1 mouse cellular context compared by ENCODE assay signal in the genomic region with DNA sequence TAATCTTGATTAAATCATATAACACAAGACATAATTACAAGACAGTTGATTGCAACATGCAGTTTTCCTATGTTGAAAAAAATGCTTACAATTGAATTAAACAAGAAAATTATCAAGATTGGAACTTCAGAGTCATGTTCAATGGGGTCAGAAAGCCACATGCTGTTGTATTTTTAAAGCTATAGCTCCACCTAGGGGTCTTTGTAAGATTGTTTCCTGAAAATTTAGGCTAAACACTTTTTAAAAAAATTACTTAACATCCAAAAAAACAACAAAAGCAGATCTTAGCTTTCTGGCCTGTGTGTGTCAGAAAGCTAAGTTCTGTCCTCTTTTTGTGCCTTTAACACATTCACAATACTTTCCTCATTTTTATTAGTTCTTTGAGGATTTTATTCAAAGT.
TF ChIP-seq lines count a peak whose summit lies in the region.

No protein-coding gene starts in this region.

TF ChIP-seq in MEL, 35 proteins besides CTCF, POLR2A, EP300 and RAD21 (continued from another document):
- TF ChIP-seq GABPA (IDR thresholded peaks at IDR 0.05; ENCODE audit: low read depth, low read length) (no peak), USF2 (IDR thresholded peaks at IDR 0.05; ENCODE audit: borderline replicate concordance in 1 of 2, insufficient read depth in 1 of 2, low read depth in 1 of 2, low read length in 2 of 2) (no peak), ZC3H11A (IDR thresholded peaks at IDR 0.05; ENCODE audit: low read depth, low read length) (peak; percentile 57), ZKSCAN1 (IDR thresholded peaks at IDR 0.05; ENCODE audit: low read depth, low read length) (no peak), CHD2 (IDR thresholded peaks at IDR 0.05; ENCODE audit: low read length) (no peak), GATA1 (IDR thresholded peaks at IDR 0.05; ENCODE audit: low read depth, low read length) (0 out of 2 replicates have a peak, but pooled peaks have one; percentile 22), RCOR1 (IDR thresholded peaks at IDR 0.05; ENCODE audit: low read depth, low read length) (no peak), JUND (IDR thresholded peaks at IDR 0.05; ENCODE audit: low read depth, low read length) (no peak)
